Mouse (Mus musculus) MEL (cell line): Measurements from ENCODE around the gene Spata25. TPM values are rescaled to one million over a fixed set of nuclear protein-coding genes. Genes with fewer than 3 reads are reported as not detected.
A peak's percentile ranks its signal among the peaks of the same experiment; 100 is the strongest.
"Not testable (repeated sequence)": the region's sequence is repeated elsewhere in the genome, so short reads cannot be mapped to it uniquely, and the experiment has no call there.

Experiments used
- DNase-seq: peaks from one replicate; pipeline ENCODE4 v3.0.0; 2011; ENCODE audit warnings: low read depth, low spot score
- H3K27ac ChIP-seq: 2 replicates; pipeline ENCODE4 v1.5.1; 2012; ENCODE audit warnings: low read depth, mild to moderate bottlenecking, control low read depth, low read length, moderate library complexity; ENCODE audit not compliant: control insufficient read depth
- H3K27me3 ChIP-seq, 2 experiments: fragments of 150-350 bp in 1 of 2; sonication (generic) in 1 of 2; 2 replicates each; pipeline ENCODE4 v1.6.1; 2012; ENCODE audit warnings: low read length in 2 of 2, mild to moderate bottlenecking in 2 of 2, improper control_type of control experiment in 1 of 2, moderate library complexity in 1 of 2; ENCODE audit not compliant: insufficient read depth in 2 of 2, control insufficient read depth in 1 of 2
- H3K36me3 ChIP-seq, 2 experiments: 2 replicates each; pipeline ENCODE4 v1.6.1; 2012 to 2014; ENCODE audit warnings: low read length in 2 of 2, improper control_type of control experiment in 1 of 2, inconsistent platforms in 1 of 2, mild to moderate bottlenecking in 1 of 2; ENCODE audit not compliant: insufficient read depth in 2 of 2, control insufficient read depth in 1 of 2
- H3K4me1 ChIP-seq, 2 experiments: fragments of 150-350 bp in 1 of 2; sonication (generic) in 1 of 2; 2 replicates each; pipeline ENCODE4 v1.6.1; 2012; ENCODE audit warnings: low read length in 2 of 2, improper control_type of control experiment in 1 of 2, mild to moderate bottlenecking in 1 of 2; ENCODE audit not compliant: insufficient read depth in 2 of 2, control insufficient read depth in 1 of 2
- H3K4me3 ChIP-seq, 2 experiments: fragments of 150-350 bp in 1 of 2; sonication (generic) in 1 of 2; 2 replicates each; pipeline ENCODE4 v1.5.1; 2012; ENCODE audit warnings: low read depth in 2 of 2, low read length in 2 of 2, mild to moderate bottlenecking in 2 of 2, moderate library complexity in 2 of 2, control low read depth in 1 of 2, improper control_type of control experiment in 1 of 2; ENCODE audit not compliant: control insufficient read depth in 1 of 2, insufficient read depth in 1 of 2
- H3K79me2 ChIP-seq: 2 replicates; pipeline ENCODE4 v1.6.1; 2012; ENCODE audit warnings: mild to moderate bottlenecking, low read length, moderate library complexity; ENCODE audit not compliant: control insufficient read depth, poor library complexity, insufficient read depth
- H3K9ac ChIP-seq: 2 replicates; pipeline ENCODE4 v1.6.1; 2012; ENCODE audit warnings: low read depth, mild to moderate bottlenecking, control low read depth, low read length, moderate library complexity; ENCODE audit not compliant: control insufficient read depth, poor library complexity, severe bottlenecking
- H3K9me3 ChIP-seq: fragments of 150-350 bp; sonication (generic); replicated peaks from 2 replicates; pipeline ENCODE4 v1.6.1; 2012; ENCODE audit warnings: mild to moderate bottlenecking, low read length, improper control_type of control experiment, moderate library complexity; ENCODE audit not compliant: insufficient read depth
- BHLHE40 ChIP-seq: IDR thresholded peaks from 2 replicates; pipeline ENCODE4 v1.6.1; 2012; ENCODE audit warnings: low read depth, mild to moderate bottlenecking, inconsistent platforms, low read length, improper control_type of control experiment, borderline replicate concordance
- CTCF ChIP-seq, 3 experiments: IDR thresholded peaks in 2 of 3; conservative IDR thresholded peaks in 1 of 3; 2 replicates each; pipeline ENCODE4 v1.5.1; 2011 to 2012; ENCODE audit warnings: low read length in 3 of 3, low read depth in 2 of 3, mild to moderate bottlenecking in 2 of 3, improper control_type of control experiment in 1 of 3, inconsistent platforms in 1 of 3, mixed read lengths in 1 of 3, moderate library complexity in 1 of 3; ENCODE audit not compliant: control insufficient read depth in 1 of 3, insufficient read depth in 1 of 3, poor library complexity in 1 of 3, severe bottlenecking in 1 of 3
- E2F4 ChIP-seq: IDR thresholded peaks from 2 replicates; pipeline ENCODE4 v1.6.1; 2011; ENCODE audit warnings: low read depth, low read length, improper control_type of control experiment, borderline replicate concordance
- ELF1 ChIP-seq: IDR thresholded peaks from 2 replicates; pipeline ENCODE4 v1.6.1; 2014; ENCODE audit warnings: low read depth, mild to moderate bottlenecking, inconsistent platforms, low read length, improper control_type of control experiment, moderate library complexity
- EP300 ChIP-seq, 2 experiments: IDR thresholded peaks; 2 replicates each; pipeline ENCODE4 v1.6.1; 2011; ENCODE audit warnings: improper control_type of control experiment in 2 of 2, low read length in 2 of 2, low read depth in 1 of 2, mild to moderate bottlenecking in 1 of 2
- ETS1 ChIP-seq: IDR thresholded peaks from 2 replicates; pipeline ENCODE4 v1.6.1; 2012; ENCODE audit warnings: low read depth, mild to moderate bottlenecking, inconsistent platforms, low read length, improper control_type of control experiment, moderate library complexity
- GATA1 ChIP-seq: IDR thresholded peaks from 2 replicates; pipeline ENCODE4 v1.6.1; 2011; ENCODE audit warnings: low read depth, low read length, improper control_type of control experiment
- HCFC1 ChIP-seq: IDR thresholded peaks from 2 replicates; pipeline ENCODE4 v1.6.1; 2012; ENCODE audit warnings: low read depth, mild to moderate bottlenecking, inconsistent platforms, low read length, improper control_type of control experiment, moderate library complexity
- MAFK ChIP-seq: IDR thresholded peaks from 2 replicates; pipeline ENCODE4 v1.6.1; 2011; ENCODE audit warnings: low read depth, mild to moderate bottlenecking, low read length, improper control_type of control experiment, borderline replicate concordance
- MAX ChIP-seq: IDR thresholded peaks from 2 replicates; pipeline ENCODE4 v1.6.1; 2011; ENCODE audit warnings: low read length, improper control_type of control experiment
- MAZ ChIP-seq: IDR thresholded peaks from 2 replicates; pipeline ENCODE4 v1.6.1; 2012; ENCODE audit warnings: low read depth, mild to moderate bottlenecking, inconsistent platforms, low read length, improper control_type of control experiment
- MXI1 ChIP-seq: IDR thresholded peaks from 2 replicates; pipeline ENCODE4 v1.6.1; 2011; ENCODE audit warnings: mild to moderate bottlenecking, low read depth, low read length, improper control_type of control experiment
- NELFE ChIP-seq: IDR thresholded peaks from 2 replicates; pipeline ENCODE4 v1.6.1; 2011; ENCODE audit warnings: low read depth, low read length, improper control_type of control experiment
- POLR2A ChIP-seq, 2 experiments: IDR thresholded peaks; 2 replicates each; pipeline ENCODE4 v1.6.1; 2011 to 2012; ENCODE audit warnings: low read length in 2 of 2, mild to moderate bottlenecking in 2 of 2, control low read depth in 1 of 2, improper control_type of control experiment in 1 of 2, low read depth in 1 of 2, moderate library complexity in 1 of 2; ENCODE audit not compliant: control insufficient read depth in 1 of 2, insufficient read depth in 1 of 2, poor library complexity in 1 of 2
- RAD21 ChIP-seq: IDR thresholded peaks from 2 replicates; pipeline ENCODE4 v1.6.1; 2011; ENCODE audit warnings: mild to moderate bottlenecking, low read depth, low read length, improper control_type of control experiment
- SIN3A ChIP-seq: IDR thresholded peaks from 2 replicates; pipeline ENCODE4 v1.6.1; 2012; ENCODE audit warnings: low read length, improper control_type of control experiment, inconsistent platforms
- SMC3 ChIP-seq: IDR thresholded peaks from 2 replicates; pipeline ENCODE4 v1.6.1; 2011; ENCODE audit warnings: low read depth, low read length, improper control_type of control experiment
- TBP ChIP-seq: IDR thresholded peaks from 2 replicates; pipeline ENCODE4 v1.8.0; 2011; ENCODE audit warnings: low read depth, low read length, improper control_type of control experiment
- ZC3H11A ChIP-seq: IDR thresholded peaks from 2 replicates; pipeline ENCODE4 v1.6.1; 2012; ENCODE audit warnings: low read depth, mild to moderate bottlenecking, inconsistent platforms, low read length, improper control_type of control experiment
- ZMIZ1 ChIP-seq: IDR thresholded peaks from 2 replicates; pipeline ENCODE4 v1.6.1; 2012; ENCODE audit warnings: low read depth, mild to moderate bottlenecking, inconsistent platforms, low read length, improper control_type of control experiment, moderate library complexity
- polyA plus RNA-seq, 2 experiments: library from polyadenylated mRNA; stranded (reverse) in 1 of 2; unstranded in 1 of 2; fragments of >175 nt in 1 of 2; fragments of >200 nt in 1 of 2; gene quantifications; 2 replicates each; pipeline versions ENCODE4 v1.2.1 to v1.2.4; 2012; ENCODE audit warnings: low replicate concordance in 2 of 2, low read depth in 1 of 2; ENCODE audit not compliant: insufficient read length in 2 of 2, insufficient read depth in 1 of 2, missing spikeins in 1 of 2
- total RNA-seq: library from RNA; depleted of rRNA; stranded (reverse); fragments of 300-350 nt; gene quantifications from 2 replicates; pipeline ENCODE4 v1.2.3, GENCODE M21; 2012

The Spata25 gene
- total and polyA plus RNA-seq, 3 experiments: 0.13 to 0.50 TPM; not detected in 1

DNA sequence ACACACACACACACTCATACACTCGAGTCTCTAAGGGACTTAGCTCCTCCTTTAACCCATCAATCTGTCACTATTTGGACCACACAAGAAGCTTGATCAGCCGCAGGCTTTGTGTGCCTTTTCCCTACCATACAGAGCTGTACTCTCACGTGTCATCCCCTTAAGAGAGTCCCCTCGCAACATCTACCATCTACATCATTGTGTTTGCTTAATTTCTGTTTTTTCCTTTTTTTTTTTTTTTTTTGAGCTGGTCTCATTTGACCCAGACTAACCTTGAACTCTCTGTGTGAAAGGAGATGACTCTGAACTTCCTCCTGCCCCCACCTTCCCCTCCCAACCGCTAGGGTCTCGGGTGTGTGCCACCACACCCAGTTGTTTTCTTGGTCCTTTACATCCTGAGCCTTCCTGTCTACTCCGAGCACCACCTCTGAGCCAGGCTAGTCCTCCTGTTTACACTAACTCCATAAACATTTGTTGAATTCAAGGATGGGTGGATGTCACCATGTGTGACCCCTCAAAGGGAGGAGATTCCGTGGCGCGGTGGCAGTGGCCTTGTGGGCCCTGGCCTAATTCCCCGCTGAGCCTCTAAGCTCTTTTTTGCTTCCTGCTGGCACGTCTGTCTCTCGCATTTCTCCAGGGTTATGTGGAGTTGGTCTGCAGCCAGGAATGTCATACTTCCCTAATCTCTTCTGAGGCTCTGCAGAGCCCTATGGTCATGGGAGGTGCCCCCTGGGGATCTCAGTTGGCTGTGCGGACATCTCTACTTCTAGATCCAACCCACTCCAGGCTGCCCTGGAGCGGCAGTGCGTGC is 38.6 kb upstream of the Spata25 start (continued):
- TF ChIP-seq SMC3 (no peak), HCFC1 (peak; percentile 28; the same call in 1 of the 2 replicates), MAZ (0 out of 2 replicates have a peak, but pooled peaks have one; percentile 60), CTCF (IDR thresholded peaks at IDR 0.05 in 2 of 3, conservative IDR thresholded peaks at IDR 0.05 in 1 of 3; ENCODE audit: control insufficient read depth in 1 of 3, insufficient read depth in 1 of 3, low read depth in 2 of 3, low read length in 3 of 3, poor library complexity in 1 of 3, severe bottlenecking in 1 of 3) (peak in 2 of 3 experiments; percentile 9 to 30; a peak in 1 of 6 replicates)

DNA sequence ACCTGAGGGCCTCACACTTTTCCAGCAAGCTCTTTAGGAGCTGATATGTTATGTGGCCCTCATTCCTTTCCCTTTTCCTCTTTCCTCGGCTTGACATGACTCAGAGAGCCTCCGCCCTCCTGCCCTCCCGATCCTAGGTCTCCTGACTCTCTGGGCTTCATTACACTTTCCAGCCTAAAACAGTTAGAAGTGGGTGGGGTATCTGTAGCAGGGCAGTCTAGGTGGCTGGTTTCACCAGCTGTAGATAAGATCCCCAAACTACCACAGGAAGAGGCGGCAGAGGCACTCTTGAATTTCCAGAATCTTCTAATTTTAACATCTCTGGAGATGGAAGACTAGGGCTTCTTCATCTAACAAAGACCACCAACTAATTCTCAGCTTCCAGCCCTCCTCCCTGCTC is 36.3 kb upstream of the Spata25 start:
- H3K9ac ChIP-seq: peak overlapping the region; percentile 0; the same call in 1 of the 2 replicates
- peaks cover 0 to 22% of the 10 kb centered on the region in 2 experiments; a peak in 2 of 4 replicates for H3K36me3 ChIP-seq
- no peaks in the 10 kb centered on the region for H3K9me3 ChIP-seq
- DNase-seq: peak; percentile 44
- H3K79me2 ChIP-seq: no peaks in the 10 kb centered on the region
- no peaks in the 10 kb centered on the region for H3K27me3 ChIP-seq
- no peak overlapping the region for H3K4me3 ChIP-seq
- TF ChIP-seq BHLHE40 (peak; percentile 42; the same call in 1 of the 2 replicates), RAD21 (no peak), MAX (no peak), MXI1 (no peak), E2F4 (no peak), ZMIZ1 (no peak), ETS1 (peak; percentile 73), SMC3 (0 out of 2 replicates have a peak, but pooled peaks have one; percentile 6), GATA1 (peak; percentile 67; the same call in 1 of the 2 replicates), MAFK (no peak), SIN3A (peak; percentile 58), EP300 (IDR thresholded peaks at IDR 0.05; ENCODE audit: low read depth in 1 of 2, low read length in 2 of 2) (peak; percentile 42 to 66; a peak in 2 of 4 replicates), ELF1 (no peak), ZC3H11A (no peak)
- H3K27ac ChIP-seq: peak overlapping the region; percentile 15
- peaks cover 26 to 41% of the 10 kb centered on the region in 2 experiments for H3K4me1 ChIP-seq

DNA sequence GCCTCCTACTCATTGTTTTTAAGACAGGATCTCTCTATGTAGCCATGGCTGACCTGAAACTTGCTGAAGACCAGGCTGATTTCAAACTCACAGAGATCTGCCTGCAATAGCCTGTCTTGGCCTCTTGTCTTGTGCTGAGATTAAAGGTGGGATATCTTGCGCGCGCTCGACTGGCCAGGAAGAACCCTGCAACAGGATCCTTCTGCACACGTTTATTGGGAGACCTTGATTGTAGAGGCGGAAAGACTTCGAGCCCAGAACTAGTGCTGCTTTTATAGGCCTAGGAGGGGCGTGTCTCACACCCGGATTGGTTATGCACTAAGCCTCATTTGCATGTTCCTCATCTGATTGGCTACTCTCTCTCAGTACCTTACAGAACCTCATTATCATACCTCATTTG is 35.1 kb upstream of the Spata25 start:
- not testable (repeated sequence) for H3K9ac ChIP-seq, H3K27ac ChIP-seq, H3K9me3 ChIP-seq, H3K27me3 ChIP-seq, H3K79me2 ChIP-seq, H3K4me3 ChIP-seq
- peaks cover 0 to 23% of the 10 kb centered on the region in 2 experiments; a peak in 2 of 4 replicates for H3K36me3 ChIP-seq
- TF ChIP-seq POLR2A (IDR thresholded peaks at IDR 0.05; ENCODE audit: control insufficient read depth in 1 of 2, insufficient read depth in 1 of 2, low read depth in 1 of 2, low read length in 2 of 2, poor library complexity in 1 of 2) (peak in 1 of 2 experiments; percentile 62; a peak in 1 of 4 replicates), NELFE (peak; percentile 58), TBP (peak; percentile 83)
- peak; percentile 46 for DNase-seq
- peaks cover 24 to 45% of the 10 kb centered on the region in 2 experiments for H3K4me1 ChIP-seq
